Mouse (Mus musculus) limb, embryonic 12.5 days (tissue): ENCODE data around the gene Morf4l1. TPM values are rescaled to one million over a fixed set of nuclear protein-coding genes. Genes with fewer than 3 reads are reported as not detected.

Experiments used
- ATAC-seq: fragments of 200-750 bp; cut with Nextera tagmentation; 2 replicates; pipeline ENCODE4 v1.8.0; 2017; ENCODE audit warnings: low read depth, moderate TSS enrichment; ENCODE audit not compliant: insufficient number of reproducible peaks, insufficient read depth, low FRiP score, low TSS enrichment
- H3K27ac ChIP-seq: fragments of 300-500 bp; sonication (generic); 2 replicates; pipeline ENCODE4 v1.5.1; 2016; ENCODE audit warnings: mild to moderate bottlenecking, moderate library complexity
- H3K27me3 ChIP-seq: fragments of 300-500 bp; sonication (generic); 2 replicates; pipeline ENCODE4 v1.6.1; 2016; ENCODE audit warnings: mild to moderate bottlenecking, moderate library complexity
- H3K36me3 ChIP-seq: fragments of 300-500 bp; sonication (generic); 2 replicates; pipeline ENCODE4 v1.6.1; 2016; ENCODE audit warnings: mild to moderate bottlenecking, moderate library complexity
- H3K4me1 ChIP-seq: fragments of 300-500 bp; sonication (generic); replicated peaks from 2 replicates; pipeline ENCODE4 v1.6.1; 2016
- H3K4me2 ChIP-seq: fragments of 300-500 bp; sonication (generic); 2 replicates; pipeline ENCODE4 v1.6.1; 2016; ENCODE audit warnings: mild to moderate bottlenecking, moderate library complexity
- H3K4me3 ChIP-seq: fragments of 300-500 bp; sonication (generic); replicated peaks from 2 replicates; pipeline ENCODE4 v1.5.1; 2016; ENCODE audit warnings: mild to moderate bottlenecking
- H3K9ac ChIP-seq: fragments of 300-500 bp; sonication (generic); replicated peaks from 2 replicates; pipeline ENCODE4 v1.6.1; 2016; ENCODE audit warnings: mild to moderate bottlenecking, moderate library complexity
- H3K9me3 ChIP-seq: fragments of 300-500 bp; sonication (generic); 2 replicates; pipeline ENCODE4 v1.6.1; 2016; ENCODE audit warnings: mild to moderate bottlenecking, moderate library complexity
- WGBS: fragments of 180-500 bp; shearing (Covaris S2); methylation state at CpG from one replicate; pipeline ENCODE4 v1.1.7; 2016; 5-methylcytosine and 5-hydroxymethylcytosine counted together
- polyA plus RNA-seq: library from polyadenylated mRNA; unstranded; fragments of >200 nt; fragmentation: Nextera tagmentation; extraction: Ambion mirVana; gene quantifications from 2 replicates; pipeline ENCODE4 v1.2.1, GENCODE M21; 2016

Gene Morf4l1
- polyA plus RNA-seq, 1 experiment from 2014 or later, result 502 TPM

GRCm38 (mm10) chr9:90128636-90129201, 14.1 kb upstream of the Morf4l1 start:
- H3K4me1 ChIP-seq, result 0 out of 2 replicates have a peak, but pooled peaks cover 4% of the 10 kb centered on the region
- H3K9me3 ChIP-seq, result no peaks in the 10 kb centered on the region
- WGBS, result 76% methylated on average over 6 of the region's 6 CpGs
- no peak overlapping the region for H3K27ac ChIP-seq
- H3K4me2 ChIP-seq, result no peak overlapping the region
- no peak overlapping the region for H3K9ac ChIP-seq
- no peaks in the 10 kb centered on the region for H3K36me3 ChIP-seq
- H3K27me3 ChIP-seq, result no peaks in the 10 kb centered on the region
- no peak overlapping the region for H3K4me3 ChIP-seq
- no peak for ATAC-seq

GRCm38 (mm10) chr9:90127146-90127545, 12.6 kb upstream of the Morf4l1 start:
- H3K27ac ChIP-seq, result no peak overlapping the region
- peak overlapping the region; percentile 48; the same call in 1 of the 2 replicates for H3K4me2 ChIP-seq
- H3K9ac ChIP-seq, result no peak overlapping the region
- 62% methylated on average over 6 of the region's 6 CpGs for WGBS
- H3K36me3 ChIP-seq, result no peaks in the 10 kb centered on the region
- 0 out of 2 replicates have a peak, but pooled peaks cover 4% of the 10 kb centered on the region for H3K4me1 ChIP-seq
- no peaks in the 10 kb centered on the region for H3K9me3 ChIP-seq
- H3K4me3 ChIP-seq, result no peak overlapping the region
- no peaks in the 10 kb centered on the region for H3K27me3 ChIP-seq
- peak; percentile 5; the same call in 1 of the 2 replicates for ATAC-seq

GRCm38 (mm10) chr9:90126260-90127010, 11.9 kb upstream of the Morf4l1 start:
- H3K27me3 ChIP-seq, result no peaks in the 10 kb centered on the region
- no peak overlapping the region for H3K27ac ChIP-seq
- ATAC-seq, result peak; percentile 49; the same call in 1 of the 2 replicates
- H3K4me2 ChIP-seq, result peak overlapping the region; percentile 48
- H3K9ac ChIP-seq, result no peak overlapping the region
- H3K36me3 ChIP-seq, result no peaks in the 10 kb centered on the region
- H3K9me3 ChIP-seq, result no peaks in the 10 kb centered on the region
- WGBS, result under 1% methylated on average over 30 of the region's 30 CpGs
- peak overlapping the region; percentile 13 for H3K4me3 ChIP-seq
- 0 out of 2 replicates have a peak, but pooled peaks cover 4% of the 10 kb centered on the region for H3K4me1 ChIP-seq

GRCm38 (mm10) chr9:90125416-90126099, 11.0 kb upstream of the Morf4l1 start:
- 0 out of 2 replicates have a peak, but pooled peaks cover 4% of the 10 kb centered on the region for H3K4me1 ChIP-seq
- ATAC-seq, result no peak
- WGBS, result 16% methylated on average over 7 of the region's 7 CpGs

GRCm38 (mm10) chr9:90124873-90125245, 10.3 kb upstream of the Morf4l1 start:
- no peak overlapping the region for H3K9ac ChIP-seq
- H3K4me3 ChIP-seq, result no peak overlapping the region
- ATAC-seq, result no peak
- no peaks in the 10 kb centered on the region for H3K27me3 ChIP-seq
- H3K27ac ChIP-seq, result no peak overlapping the region
- no peak overlapping the region for H3K4me2 ChIP-seq
- H3K9me3 ChIP-seq, result no peaks in the 10 kb centered on the region
- 0 out of 2 replicates have a peak, but pooled peaks cover 4% of the 10 kb centered on the region for H3K4me1 ChIP-seq
- 49% methylated on average over 8 of the region's 8 CpGs for WGBS
- H3K36me3 ChIP-seq, result no peaks in the 10 kb centered on the region

More at GRCm38 (mm10) chr9:90125416-90126099, 11.0 kb upstream of the Morf4l1 start:
- no peaks in the 10 kb centered on the region for H3K27me3 ChIP-seq
- no peak overlapping the region for H3K9ac ChIP-seq
- H3K9me3 ChIP-seq, result no peaks in the 10 kb centered on the region
- no peak overlapping the region for H3K4me3 ChIP-seq
- H3K36me3 ChIP-seq, result no peaks in the 10 kb centered on the region
- no peak overlapping the region for H3K27ac ChIP-seq
- peak overlapping the region; percentile 48 for H3K4me2 ChIP-seq

GRCm38 (mm10) chr9:90124156-90124872, 9.7 kb upstream of the Morf4l1 start:
- WGBS, result 31% methylated on average over 11 of the region's 11 CpGs
- no peak for ATAC-seq

GRCm38 (mm10) chr9:90122246-90122740, 7.7 kb upstream of the Morf4l1 start:
- H3K27ac ChIP-seq, result no peak overlapping the region
- WGBS, result 82% methylated on average over 4 of the region's 4 CpGs
- no peak overlapping the region for H3K4me2 ChIP-seq
- ATAC-seq, result no peak
- no peaks in the 10 kb centered on the region for H3K36me3 ChIP-seq
- H3K27me3 ChIP-seq, result no peaks in the 10 kb centered on the region
- H3K4me1 ChIP-seq, result 0 out of 2 replicates have a peak, but pooled peaks cover 4% of the 10 kb centered on the region
- H3K9me3 ChIP-seq, result no peaks in the 10 kb centered on the region
- H3K9ac ChIP-seq, result no peak overlapping the region
- no peak overlapping the region for H3K4me3 ChIP-seq

More at GRCm38 (mm10) chr9:90124156-90124872, 9.7 kb upstream of the Morf4l1 start:
- Histone ChIP-seq H3K9me3 (no peaks in the 10 kb centered on the region), H3K4me1 (0 out of 2 replicates have a peak, but pooled peaks cover 4% of the 10 kb centered on the region), H3K4me3 (no peak overlapping the region), H3K27me3 (no peaks in the 10 kb centered on the region), H3K9ac (no peak overlapping the region), H3K36me3 (no peaks in the 10 kb centered on the region), H3K27ac (no peak overlapping the region), H3K4me2 (no peak overlapping the region)

GRCm38 (mm10) chr9:90117234-90117633, 2.7 kb upstream of the Morf4l1 start:
- Histone ChIP-seq H3K27ac (no peak overlapping the region), H3K4me2 (no peak overlapping the region), H3K4me3 (no peak overlapping the region), H3K27me3 (no peaks in the 10 kb centered on the region), H3K4me1 (peaks cover 8% of the 10 kb centered on the region), H3K9me3 (no peaks in the 10 kb centered on the region), H3K9ac (no peak overlapping the region), H3K36me3 (no peaks in the 10 kb centered on the region)
- ATAC-seq, result no peak

GRCm38 (mm10) chr9:90115308-90115700, 730 bp upstream of the Morf4l1 start:
- ATAC-seq, result no peak
- peaks cover 17% of the 10 kb centered on the region for H3K4me1 ChIP-seq
- H3K27ac ChIP-seq, result no peak overlapping the region
- no peaks in the 10 kb centered on the region for H3K36me3 ChIP-seq
- H3K4me2 ChIP-seq, result peak overlapping the region; percentile 62
- peak overlapping the region; percentile 88 for H3K4me3 ChIP-seq
- no peak overlapping the region; the same call in 1 of the 2 replicates for H3K9ac ChIP-seq
- H3K27me3 ChIP-seq, result no peaks in the 10 kb centered on the region
- no peaks in the 10 kb centered on the region for H3K9me3 ChIP-seq

GRCm38 (mm10) chr9:90113651-90114566, 665 bp downstream of the Morf4l1 start:
- Histone ChIP-seq H3K27ac (peak overlapping the region; percentile 98), H3K36me3 (peaks cover 8% of the 10 kb centered on the region; the same call in 1 of the 2 replicates), H3K4me2 (peak overlapping the region; percentile 69), H3K4me1 (peaks cover 17% of the 10 kb centered on the region), H3K27me3 (no peaks in the 10 kb centered on the region), H3K9me3 (no peaks in the 10 kb centered on the region), H3K9ac (peak overlapping the region; percentile 95), H3K4me3 (peak overlapping the region; percentile 88)
- peak; percentile 29 for ATAC-seq
- under 1% methylated on average over 81 of the region's 82 CpGs for WGBS
